Mouse (Mus musculus): ENCODE results near the gene Aip. TPM values are rescaled to one million over a fixed set of nuclear protein-coding genes. Genes with fewer than 3 reads are reported as not detected.

Aip gene
- polyA plus RNA-seq, 1 experiment from 2014 or later: 78.5 TPM

DNA sequence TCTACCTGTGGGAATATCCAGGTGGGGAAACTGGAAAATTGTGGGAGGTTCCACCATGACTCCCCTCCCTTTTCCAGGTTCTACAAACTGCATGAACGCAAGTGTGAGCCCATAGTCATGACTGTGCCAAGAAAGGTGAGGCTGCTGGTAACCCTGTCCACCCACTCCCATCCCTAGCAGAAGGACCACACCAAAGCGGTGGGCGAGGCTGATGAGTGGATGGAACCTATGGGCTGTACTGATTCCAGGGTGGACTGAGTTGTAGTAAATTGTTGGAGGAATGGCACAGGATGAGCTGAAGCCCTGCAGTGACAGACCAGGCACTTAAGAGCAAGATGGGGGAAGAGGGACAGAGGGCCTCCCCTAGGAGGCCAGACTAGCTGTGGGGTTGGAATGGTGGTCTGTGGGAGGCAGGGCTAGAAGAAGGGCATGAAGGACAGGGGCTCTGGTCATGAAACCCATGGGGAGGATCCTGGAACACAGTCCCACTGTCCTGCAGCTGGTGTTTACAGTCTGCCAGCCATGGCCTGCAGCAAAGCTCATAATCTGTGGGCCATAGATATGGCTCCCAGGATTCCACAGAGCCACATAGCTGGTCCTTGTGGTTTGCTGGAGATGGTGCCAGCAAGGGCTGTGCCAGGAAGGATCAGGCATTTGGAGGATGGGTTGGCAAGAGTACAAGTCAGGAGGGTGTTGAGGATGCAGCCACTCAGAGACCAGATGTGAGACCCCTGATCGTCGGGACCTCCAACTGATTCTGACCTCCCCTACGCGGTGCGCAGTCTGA is 27.0 kb upstream of the Aip start:
- peaks cover 13% of the 10 kb centered on the region; the same call in 1 of the 2 replicates for H3K36me3 ChIP-seq (ENCODE audit: insufficient read depth, low read length)

DNA sequence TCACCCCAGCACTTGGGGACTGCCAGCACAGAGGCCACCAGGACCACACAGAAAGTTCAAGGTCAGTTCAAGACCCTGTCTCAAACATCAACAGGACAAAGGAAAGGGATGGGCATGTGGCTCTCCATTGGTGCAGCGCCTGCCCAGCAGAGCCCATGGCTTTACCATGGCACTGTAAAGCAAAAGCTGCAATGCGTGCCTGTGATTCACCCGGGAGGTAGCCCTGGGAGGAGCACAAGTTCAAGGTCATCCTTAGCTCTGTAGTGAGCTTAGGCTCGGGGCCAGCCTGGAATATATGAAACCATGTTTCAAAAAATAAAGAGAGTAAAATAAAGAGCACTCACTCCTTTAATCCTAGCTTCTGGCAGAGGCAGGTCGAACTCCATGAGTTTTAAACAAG is 26.2 kb upstream of the Aip start:
- Histone ChIP-seq H3K4me3 (ENCODE audit: low read depth, low read length) (no peak overlapping the region), H3K4me1 (ENCODE audit: insufficient read depth, low read depth, low read length) (peaks cover 12% of the 10 kb centered on the region; the same call in 1 of the 2 replicates), H3K9ac (replicated peaks; ENCODE audit: low read depth) (no peak overlapping the region), H3K36me3 (ENCODE audit: insufficient read depth, low read length) (peaks cover 9% of the 10 kb centered on the region; the same call in 1 of the 2 replicates), H3K27ac (ENCODE audit: low read length) (no peak overlapping the region), H3K27me3 (replicated peaks; ENCODE audit: insufficient read depth, low read length) (no peaks in the 10 kb centered on the region), H3K4me2 (replicated peaks; ENCODE audit: low read depth, low read length) (no peak overlapping the region), H3K9me3 (ENCODE audit: low read length) (no peaks in the 10 kb centered on the region)
- ATAC-seq (no peak), DNase-seq (ENCODE audit: low spot score) (no peak)
- WGBS: 86% methylated on average over 5 of the region's 5 CpGs
- no peak for TF ChIP-seq EP300 (IDR thresholded peaks at IDR 0.05)
- TF ChIP-seq CTCF (IDR thresholded peaks at IDR 0.05): no peak

More for the DNA sequence above, 27.0 kb upstream of the Aip start:
- Histone ChIP-seq H3K4me2 (replicated peaks; ENCODE audit: low read depth, low read length) (no peak overlapping the region), H3K4me1 (ENCODE audit: insufficient read depth, low read depth, low read length) (peaks cover 10% of the 10 kb centered on the region; the same call in 1 of the 2 replicates), H3K4me3 (ENCODE audit: low read depth, low read length) (no peak overlapping the region), H3K27ac (ENCODE audit: low read length) (no peak overlapping the region), H3K9me3 (ENCODE audit: low read length) (no peaks in the 10 kb centered on the region), H3K9ac (replicated peaks; ENCODE audit: low read depth) (no peak overlapping the region), H3K27me3 (replicated peaks; ENCODE audit: insufficient read depth, low read length) (no peaks in the 10 kb centered on the region)
- WGBS: 78% methylated on average over 8 of the region's 8 CpGs
- TF ChIP-seq EP300 (IDR thresholded peaks at IDR 0.05) (no peak), CTCF (IDR thresholded peaks at IDR 0.05) (no peak)
- DNase-seq (ENCODE audit: low spot score) (no peak), ATAC-seq (no peak)

DNA sequence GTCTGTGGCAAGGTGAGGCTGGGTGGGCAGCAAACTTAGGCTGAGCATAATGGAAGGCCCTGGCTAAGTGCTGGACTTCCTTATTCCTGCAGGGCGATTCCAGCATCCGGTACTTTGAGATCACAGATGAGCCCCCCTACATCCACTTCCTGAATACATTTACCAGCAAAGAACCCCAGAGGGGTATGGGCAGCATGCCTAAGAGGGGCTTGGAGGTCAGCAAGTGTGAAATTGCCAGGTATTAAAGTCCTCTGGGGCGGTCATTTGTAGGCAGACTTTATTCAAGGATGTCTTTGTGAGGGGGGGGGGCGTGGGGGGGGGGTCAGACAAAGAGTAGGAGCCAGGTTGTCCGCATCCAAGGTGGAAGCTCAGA is 25.8 kb upstream of the Aip start:
- no peak overlapping the region for H3K4me3 ChIP-seq (ENCODE audit: low read depth, low read length)
- DNase-seq (ENCODE audit: low spot score) (no peak), ATAC-seq (no peak)
- H3K4me2 ChIP-seq (replicated peaks; ENCODE audit: low read depth, low read length): no peak overlapping the region
- H3K9ac ChIP-seq (replicated peaks; ENCODE audit: low read depth): no peak overlapping the region
- peaks cover 5% of the 10 kb centered on the region; the same call in 1 of the 2 replicates for H3K36me3 ChIP-seq (ENCODE audit: insufficient read depth, low read length)
- H3K27me3 ChIP-seq (replicated peaks; ENCODE audit: insufficient read depth, low read length): no peaks in the 10 kb centered on the region
- WGBS: 70% methylated on average over 5 of the region's 5 CpGs
- H3K27ac ChIP-seq (ENCODE audit: low read length): no peak overlapping the region
- TF ChIP-seq EP300 (IDR thresholded peaks at IDR 0.05) (no peak), CTCF (IDR thresholded peaks at IDR 0.05) (no peak)
- H3K9me3 ChIP-seq (ENCODE audit: low read length): no peaks in the 10 kb centered on the region
- H3K4me1 ChIP-seq (ENCODE audit: insufficient read depth, low read depth, low read length): peaks cover 12% of the 10 kb centered on the region; the same call in 1 of the 2 replicates

DNA sequence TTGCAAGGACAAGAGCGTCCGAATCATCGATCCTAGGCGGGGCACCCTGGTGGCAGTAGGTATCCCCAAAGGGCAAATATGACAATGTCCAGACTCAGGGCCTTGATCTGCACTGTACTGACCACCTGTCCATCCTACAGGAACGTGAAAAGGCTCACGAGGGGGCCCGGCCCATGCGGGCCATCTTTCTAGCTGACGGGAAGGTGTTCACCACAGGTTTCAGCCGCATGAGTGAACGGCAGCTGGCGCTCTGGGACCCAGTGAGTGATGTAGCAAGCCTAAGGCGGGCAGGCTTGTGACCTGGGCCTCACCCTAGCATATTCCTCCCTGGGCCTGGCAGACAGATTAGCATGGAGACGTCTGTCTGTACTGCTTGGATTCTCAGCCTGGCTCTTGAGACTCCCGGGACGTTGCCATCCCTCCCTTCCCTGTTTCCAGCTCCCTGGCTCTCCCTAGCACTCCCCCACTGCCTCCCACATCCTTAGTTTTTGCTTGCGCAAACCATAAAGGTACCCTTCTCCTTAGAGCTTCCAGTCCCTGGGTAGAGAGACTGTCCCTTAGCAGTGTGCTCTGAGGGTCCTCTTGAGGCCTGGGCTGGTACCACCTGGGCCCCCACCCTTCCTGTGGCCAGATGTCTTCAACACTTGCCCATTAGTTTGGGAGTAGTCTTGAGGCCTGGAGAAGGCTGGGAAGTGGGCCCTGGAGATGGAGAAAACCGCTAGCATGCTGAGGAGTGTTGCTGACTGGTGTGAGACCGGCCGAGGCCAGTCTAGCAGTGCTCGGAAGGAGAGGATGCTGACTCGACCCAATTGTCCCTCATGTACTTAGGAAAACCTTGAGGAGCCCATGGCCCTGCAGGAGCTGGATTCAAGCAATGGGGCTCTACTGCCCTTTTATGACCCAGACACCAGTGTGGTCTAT is 25.2 kb upstream of the Aip start:
- no peaks in the 10 kb centered on the region for H3K27me3 ChIP-seq (replicated peaks; ENCODE audit: insufficient read depth, low read length)
- peaks cover 3% of the 10 kb centered on the region; the same call in 1 of the 2 replicates for H3K36me3 ChIP-seq (ENCODE audit: insufficient read depth, low read length)
- no peak overlapping the region for H3K4me2 ChIP-seq (replicated peaks; ENCODE audit: low read depth, low read length)
- ATAC-seq (no peak), DNase-seq (ENCODE audit: low spot score) (no peak)
- H3K27ac ChIP-seq (ENCODE audit: low read length): no peak overlapping the region
- TF ChIP-seq CTCF (IDR thresholded peaks at IDR 0.05) (no peak), EP300 (IDR thresholded peaks at IDR 0.05) (no peak)
- no peak overlapping the region for H3K9ac ChIP-seq (replicated peaks; ENCODE audit: low read depth)
- H3K4me1 ChIP-seq (ENCODE audit: insufficient read depth, low read depth, low read length): peaks cover 12% of the 10 kb centered on the region; the same call in 1 of the 2 replicates
- no peak overlapping the region for H3K4me3 ChIP-seq (ENCODE audit: low read depth, low read length)
- 88% methylated on average over 22 of the region's 22 CpGs for WGBS
- no peaks in the 10 kb centered on the region for H3K9me3 ChIP-seq (ENCODE audit: low read length)

DNA sequence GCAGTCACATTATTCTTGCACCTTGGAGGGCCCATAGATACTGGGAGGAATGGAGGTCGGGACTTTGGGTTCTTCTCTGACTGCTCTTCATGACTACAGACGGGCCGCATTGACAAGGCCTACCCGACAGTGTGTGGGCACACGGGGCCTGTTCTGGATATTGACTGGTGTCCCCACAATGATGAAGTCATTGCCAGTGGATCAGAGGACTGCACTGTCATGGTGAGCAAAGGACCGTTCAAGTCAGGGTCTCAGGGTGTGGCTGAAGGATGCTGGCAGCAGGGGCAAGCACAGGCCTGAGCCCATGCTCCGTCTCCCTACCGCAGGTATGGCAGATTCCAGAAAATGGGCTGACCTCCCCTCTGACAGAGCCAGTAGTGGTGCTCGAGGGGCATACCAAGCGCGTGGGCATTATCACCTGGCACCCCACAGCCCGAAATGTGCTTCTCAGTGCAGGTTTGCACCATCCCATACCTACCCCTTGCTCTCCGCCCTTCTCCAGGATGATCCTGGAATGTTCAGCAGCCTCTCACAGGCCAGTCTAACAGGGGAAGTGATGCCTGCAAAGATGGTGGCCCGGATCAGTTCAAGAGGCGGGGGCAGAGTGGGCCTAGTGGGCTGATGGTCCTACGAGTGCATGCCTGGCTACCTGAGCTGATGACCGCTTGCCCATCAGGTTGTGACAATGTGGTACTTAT is 24.3 kb upstream of the Aip start:
- Histone ChIP-seq H3K27ac (ENCODE audit: low read length) (no peak overlapping the region), H3K4me2 (replicated peaks; ENCODE audit: low read depth, low read length) (peak overlapping the region; percentile 79; the same call in 1 of the 2 replicates), H3K4me3 (ENCODE audit: low read depth, low read length) (no peak overlapping the region), H3K36me3 (ENCODE audit: insufficient read depth, low read length) (peaks cover 3% of the 10 kb centered on the region; the same call in 1 of the 2 replicates), H3K9me3 (ENCODE audit: low read length) (no peaks in the 10 kb centered on the region), H3K4me1 (ENCODE audit: insufficient read depth, low read depth, low read length) (peaks cover 12% of the 10 kb centered on the region; the same call in 1 of the 2 replicates), H3K9ac (replicated peaks; ENCODE audit: low read depth) (no peak overlapping the region), H3K27me3 (replicated peaks; ENCODE audit: insufficient read depth, low read length) (no peaks in the 10 kb centered on the region)
- DNase-seq (ENCODE audit: low spot score) (no peak), ATAC-seq (no peak)
- WGBS: 92% methylated on average over 17 of the region's 17 CpGs
- TF ChIP-seq EP300 (IDR thresholded peaks at IDR 0.05) (no peak), CTCF (IDR thresholded peaks at IDR 0.05) (no peak)
